Mouse (Mus musculus) thymus, postnatal 14 days (tissue): ENCODE results near the gene Gata2.

Experiments
- DNase-seq: peaks from one replicate; pipeline ENCODE4 v3.0.0; 2021

Gata2 gene

DNA sequence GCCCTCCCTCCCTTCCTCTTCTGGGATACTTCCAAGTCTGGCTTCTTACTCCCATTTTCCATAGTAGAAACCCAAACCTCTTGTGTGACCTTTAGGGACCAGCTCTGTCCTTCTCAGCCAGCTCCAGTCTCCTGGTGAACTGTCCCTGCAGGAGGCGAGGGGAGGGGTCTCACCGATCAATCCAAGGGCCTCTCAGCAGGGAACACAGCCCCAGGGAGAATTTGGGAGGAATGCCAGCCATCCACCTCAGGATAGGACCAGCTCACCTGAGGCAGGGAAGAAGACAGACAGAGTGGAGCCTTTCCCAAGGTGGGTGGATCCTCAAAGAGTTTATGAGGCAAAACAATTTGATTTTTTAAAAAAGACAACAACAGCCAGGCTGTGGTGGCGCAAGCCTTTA is 16.5 kb downstream of the Gata2 start:
- DNase-seq, result no peak

DNA sequence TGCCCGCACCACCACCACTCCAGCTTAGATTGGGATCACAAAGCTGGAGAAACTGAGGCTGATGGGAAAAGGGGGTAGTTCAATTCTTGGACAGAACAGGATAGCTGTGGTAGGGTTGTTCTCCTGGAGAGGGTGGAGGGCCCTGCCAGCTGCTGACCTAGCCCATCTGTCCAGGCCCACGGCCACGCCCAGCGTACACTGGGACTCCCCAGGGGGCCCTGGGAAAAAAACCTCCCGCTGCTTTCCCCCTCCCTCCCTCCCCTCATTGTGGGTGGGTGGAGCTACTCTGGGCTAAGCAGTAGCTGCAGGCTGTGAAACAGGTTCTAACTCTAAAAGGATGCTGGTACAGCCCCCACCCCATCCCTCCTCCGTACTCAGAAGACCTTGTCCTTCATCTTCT is 22.1 kb downstream of the Gata2 start:
- no peak for DNase-seq

DNA sequence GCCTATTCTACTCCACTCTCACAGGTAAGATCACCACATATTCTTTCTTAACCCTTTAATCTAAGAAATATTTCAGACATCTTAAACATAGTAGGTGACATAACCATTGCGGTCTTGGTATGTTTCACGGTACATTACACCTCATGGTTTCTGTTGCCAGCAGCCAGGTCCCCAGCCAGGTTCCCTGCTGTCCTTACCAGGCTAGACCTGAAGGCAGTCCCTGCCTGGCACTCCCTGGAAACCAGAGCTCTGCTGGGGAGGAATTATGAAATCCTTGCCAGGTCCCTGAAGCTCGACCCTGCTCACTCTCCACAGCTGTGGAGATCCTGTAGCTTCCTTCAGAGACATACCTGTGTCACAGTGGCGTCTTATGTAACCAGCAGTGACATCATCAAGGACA is 22.5 kb downstream of the Gata2 start:
- DNase-seq, result no peak

GRCm38 (mm10) chr6:88219094-88219493 is 25.4 kb downstream of the Gata2 start:
- no peak for DNase-seq

DNA sequence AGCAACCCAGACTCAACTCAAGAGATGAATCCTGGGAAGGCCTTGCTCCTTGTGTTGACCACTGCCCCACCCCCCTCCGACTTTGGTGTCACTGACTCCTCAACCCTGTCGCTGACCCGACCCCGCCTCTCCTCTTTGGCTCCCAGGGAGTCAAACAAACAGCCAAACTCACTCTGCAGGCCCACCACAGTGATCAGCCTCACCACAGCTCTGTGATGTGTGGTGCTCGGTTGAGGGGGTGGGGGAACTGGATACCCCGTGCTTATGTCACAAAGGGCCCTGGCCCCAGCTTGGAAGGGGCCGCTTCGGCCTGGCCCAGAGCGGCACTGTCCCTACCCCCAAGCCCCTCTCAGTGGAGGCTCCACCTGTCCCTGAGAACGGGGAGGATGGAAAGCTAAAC is 28.3 kb downstream of the Gata2 start, which contains the start of gene Dnajb8:
Dnajb8 (plus strand) TSS at position 301 of the 400 bp plus-strand sequence.
- DNase-seq, result no peak

- DNase-seq, result no peak
Measured at GRCm38 (mm10) chr6:88226570-88226994, 32.9 kb downstream of the Gata2 start.

DNA sequence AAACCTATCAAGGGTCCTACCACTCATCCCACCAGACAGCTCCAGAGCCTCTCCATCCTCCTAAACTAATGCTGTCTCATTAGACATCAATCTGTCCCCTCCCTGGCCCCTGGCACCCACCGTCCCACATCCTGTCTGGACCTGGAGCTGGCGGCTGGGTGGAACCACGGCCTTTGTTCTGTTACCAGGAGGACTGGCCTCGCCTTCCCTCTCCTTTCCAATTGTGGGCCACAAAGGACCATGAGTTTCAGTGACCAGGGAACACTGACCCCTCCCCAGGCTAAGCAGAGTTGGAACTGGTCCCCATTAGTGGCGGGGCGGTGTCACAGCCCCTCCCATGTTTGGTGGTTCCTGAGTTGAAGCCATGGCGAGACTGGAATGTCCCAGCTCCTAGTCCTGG is 33.8 kb downstream of the Gata2 start:
- no peak for DNase-seq

- no peak for DNase-seq
Measured at GRCm38 (mm10) chr6:88229221-88229620, 35.5 kb downstream of the Gata2 start.

DNA sequence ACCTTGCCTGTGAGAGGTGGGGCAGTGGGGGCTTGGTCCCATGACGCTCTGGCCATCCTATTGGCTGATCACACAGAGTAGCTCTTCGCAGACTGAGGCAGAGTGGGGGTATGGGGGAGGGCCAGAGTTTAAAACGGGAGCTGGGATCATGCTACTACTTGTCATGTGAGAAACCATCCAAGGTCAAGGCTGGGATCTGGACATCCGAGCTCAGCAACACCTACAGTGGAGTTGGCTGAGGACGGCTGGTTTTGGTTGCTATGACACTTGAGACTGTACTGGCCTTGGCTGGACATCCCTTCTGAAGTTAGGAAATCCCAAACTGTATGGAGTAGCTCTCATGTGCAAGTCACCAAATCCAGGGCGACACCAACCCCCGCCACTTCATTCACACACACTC is 38.1 kb downstream of the Gata2 start:
- no peak for DNase-seq

DNA sequence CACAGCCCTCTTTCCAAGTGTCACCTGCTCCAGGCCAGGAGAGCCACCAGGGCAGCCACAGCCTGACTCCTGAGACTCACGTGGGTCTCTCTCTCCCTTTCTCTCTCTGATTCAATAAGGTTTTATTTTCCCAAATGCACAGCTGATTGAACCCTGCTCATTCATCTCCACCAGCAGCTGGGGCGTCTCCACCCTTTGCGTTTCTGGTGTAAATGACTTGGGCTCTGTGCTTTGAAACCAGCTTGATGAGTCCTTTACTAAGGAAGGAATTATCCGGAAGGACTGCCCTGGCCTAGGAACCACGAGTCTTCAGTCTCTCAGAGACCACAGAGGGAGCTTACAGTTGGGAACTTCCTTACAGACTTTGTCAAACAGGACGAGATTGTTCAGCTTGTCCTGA is 38.5 kb downstream of the Gata2 start:
- DNase-seq, result no peak

- DNase-seq, result no peak
Measured at GRCm38 (mm10) chr6:88233996-88234395, 40.3 kb downstream of the Gata2 start.

DNA sequence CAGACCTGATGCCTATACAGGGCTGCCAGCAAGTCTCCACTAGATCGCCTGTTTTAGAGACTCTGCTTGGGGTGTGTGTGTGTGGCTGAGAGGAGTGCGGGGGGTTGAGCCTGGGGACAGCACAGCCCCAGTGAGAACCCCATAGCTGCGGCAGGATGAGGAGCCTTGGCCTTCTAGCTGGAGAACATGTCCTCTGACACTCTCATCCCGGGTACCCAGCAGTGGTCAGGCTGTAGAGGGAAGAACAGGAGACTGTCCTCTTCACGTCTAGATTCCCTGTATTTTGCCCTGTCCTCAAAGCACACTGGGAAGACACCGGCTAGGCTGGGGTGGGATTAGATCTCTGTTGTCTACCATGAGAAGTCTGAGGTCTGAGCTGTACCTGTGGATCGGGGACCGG is 41.8 kb downstream of the Gata2 start:
- DNase-seq, result no peak

GRCm38 (mm10) chr6:88235983-88236382 is 42.3 kb downstream of the Gata2 start:
- DNase-seq, result no peak

DNA sequence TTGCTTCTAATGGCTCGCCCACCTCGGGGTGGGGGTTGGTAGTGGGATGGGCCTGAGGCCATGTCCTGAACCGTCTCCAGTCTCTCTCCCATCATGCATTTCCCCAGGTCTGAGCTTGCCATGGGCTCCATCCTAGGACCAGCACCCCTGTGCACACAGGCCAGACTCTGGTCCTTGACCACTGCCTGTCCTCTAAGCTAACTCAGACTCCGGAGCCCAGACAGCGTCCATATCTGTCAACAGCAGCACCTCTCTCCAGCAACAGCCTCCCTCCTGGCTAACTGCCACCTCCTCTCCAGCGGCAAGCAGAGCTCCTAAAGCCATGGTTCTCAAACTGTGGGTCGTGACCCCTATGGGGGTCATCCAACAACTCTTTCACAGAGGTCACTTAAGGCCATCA is 42.8 kb downstream of the Gata2 start:
- no peak for DNase-seq

GRCm38 (mm10) chr6:88242604-88243003 is 48.9 kb downstream of the Gata2 start:
- DNase-seq, result peak; percentile 43

DNA sequence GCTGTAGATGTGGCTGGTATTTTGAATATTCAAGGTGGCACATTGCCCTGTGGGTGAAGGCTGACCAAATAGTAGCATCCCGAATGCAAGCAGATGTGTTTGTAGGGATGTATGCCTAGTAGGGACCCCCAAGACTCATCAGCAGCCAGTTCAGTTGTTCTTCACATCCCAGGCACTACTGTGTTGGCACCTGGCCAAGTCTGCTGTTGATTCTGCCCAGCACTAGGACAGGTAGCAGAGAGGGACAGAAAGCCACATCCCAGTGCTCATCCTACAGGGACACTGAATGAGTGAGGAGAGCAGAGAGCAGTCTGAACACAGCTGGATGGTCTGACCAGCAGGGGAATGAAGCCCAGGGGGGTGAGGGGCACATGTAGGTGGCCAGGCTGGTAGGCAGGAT is 55.5 kb downstream of the Gata2 start:
- no peak for DNase-seq

- no peak for DNase-seq
Measured at GRCm38 (mm10) chr6:88251396-88251795, 57.7 kb downstream of the Gata2 start.

DNA sequence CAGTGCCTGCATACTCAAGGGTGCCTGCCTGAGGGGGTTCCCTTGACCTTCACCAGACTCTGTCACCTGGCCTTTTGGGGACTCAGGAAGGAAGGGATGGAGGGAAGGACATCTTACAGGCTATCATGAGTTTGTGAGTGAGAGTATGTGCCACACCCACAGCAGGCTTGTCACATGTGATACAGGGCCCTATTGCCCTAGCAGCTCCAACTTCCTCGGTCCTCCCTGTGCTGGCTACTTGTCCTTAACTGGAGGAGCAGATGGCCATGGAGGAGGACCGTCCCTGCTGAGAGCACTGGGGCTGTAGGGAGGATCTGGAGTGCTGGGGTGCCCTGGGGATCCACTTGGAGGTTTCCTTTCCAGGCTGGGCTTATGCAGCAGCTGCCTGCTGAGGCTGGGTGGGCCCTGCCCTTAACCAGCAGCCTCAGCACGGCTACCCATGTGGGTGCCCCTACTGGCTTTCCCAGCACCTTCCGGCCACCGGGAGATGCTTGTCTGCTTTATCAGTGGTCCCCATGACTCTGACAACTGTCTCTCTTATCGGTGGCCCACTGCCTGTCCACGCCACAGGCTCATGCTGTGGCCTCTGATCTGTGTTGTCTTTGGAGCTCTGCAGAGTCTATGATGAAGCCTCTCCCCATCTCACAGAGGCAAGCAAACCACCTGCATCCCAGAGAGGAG is 58.2 kb downstream of the Gata2 start:
- no peak for DNase-seq

DNA sequence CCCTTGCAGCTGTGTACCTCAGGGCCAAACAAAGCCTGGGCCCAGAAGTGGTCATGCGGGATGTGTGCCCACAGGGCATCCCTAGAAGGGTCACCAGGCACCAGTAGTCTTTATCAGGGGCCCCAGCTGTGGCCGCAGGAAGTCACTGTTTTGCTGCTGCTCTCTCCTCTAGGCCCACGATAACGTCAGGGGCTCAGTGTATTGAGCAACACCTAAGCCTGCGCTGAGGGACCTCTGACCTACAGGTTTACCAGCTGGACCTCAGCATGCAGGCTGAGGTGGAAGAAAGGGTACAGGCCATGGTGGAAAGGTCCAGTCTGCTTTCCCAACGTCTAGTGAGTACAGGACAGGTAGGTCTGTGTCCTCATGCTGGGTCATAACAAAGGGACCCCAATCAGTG is 60.4 kb downstream of the Gata2 start:
- DNase-seq, result no peak

- no peak for DNase-seq
Measured at GRCm38 (mm10) chr6:88255435-88255834, 61.7 kb downstream of the Gata2 start.
